Mouse (Mus musculus): ENCODE data around the gene Atf7. TPM values are rescaled to one million over a fixed set of nuclear protein-coding genes. Genes with fewer than 3 reads are reported as not detected.
"Not testable (repeated sequence)": the region's sequence is repeated elsewhere in the genome, so short reads cannot be mapped to it uniquely, and the experiment has no call there.

Atf7 gene
- polyA plus RNA-seq, 1 experiment from 2014 or later, result 13.2 TPM

DNA sequence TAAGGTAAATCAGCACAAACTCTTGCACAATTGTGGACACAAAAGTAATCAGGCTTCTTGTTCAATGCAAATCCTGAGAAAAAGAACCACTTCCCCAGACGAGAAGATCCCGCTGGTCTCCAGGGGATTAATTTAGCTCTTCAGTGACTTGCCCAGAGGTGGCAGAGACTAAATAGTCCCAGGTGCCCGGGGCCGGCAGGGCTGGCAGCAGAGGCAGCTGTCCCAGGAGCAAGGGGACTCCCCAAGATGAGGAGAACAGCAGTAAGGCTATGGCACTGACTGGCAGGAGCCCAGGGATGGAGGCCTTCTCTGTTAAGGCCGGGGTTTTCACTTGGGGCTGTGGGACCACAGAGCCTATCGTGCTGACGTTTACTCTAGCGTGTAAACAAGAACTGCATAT lies 38.6 kb upstream of the Atf7 start:
- Histone ChIP-seq H3K27me3 (ENCODE audit: control insufficient read depth, insufficient read depth, low read length) (no peaks in the 10 kb centered on the region), H3K36me3 (ENCODE audit: control insufficient read depth, insufficient read depth, low read length) (peaks cover 74% of the 10 kb centered on the region), H3K4me2 (ENCODE audit: low read length) (no peak overlapping the region), H3K4me1 (ENCODE audit: control insufficient read depth, insufficient read depth, low read length) (no peaks in the 10 kb centered on the region), H3K9me3 (ENCODE audit: control insufficient read depth, low read length) (no peaks in the 10 kb centered on the region), H3K9ac (replicated peaks; ENCODE audit: low read length) (no peak overlapping the region), H3K4me3 (replicated peaks; ENCODE audit: low read depth, low read length) (no peak overlapping the region), H3K27ac (replicated peaks; ENCODE audit: low read depth, low read length) (no peak overlapping the region)
- ATAC-seq (ENCODE audit: low FRiP score, low TSS enrichment), result no peak
- 79% methylated on average over 8 of the region's 8 CpGs for WGBS
- no peak for DNase-seq

DNA sequence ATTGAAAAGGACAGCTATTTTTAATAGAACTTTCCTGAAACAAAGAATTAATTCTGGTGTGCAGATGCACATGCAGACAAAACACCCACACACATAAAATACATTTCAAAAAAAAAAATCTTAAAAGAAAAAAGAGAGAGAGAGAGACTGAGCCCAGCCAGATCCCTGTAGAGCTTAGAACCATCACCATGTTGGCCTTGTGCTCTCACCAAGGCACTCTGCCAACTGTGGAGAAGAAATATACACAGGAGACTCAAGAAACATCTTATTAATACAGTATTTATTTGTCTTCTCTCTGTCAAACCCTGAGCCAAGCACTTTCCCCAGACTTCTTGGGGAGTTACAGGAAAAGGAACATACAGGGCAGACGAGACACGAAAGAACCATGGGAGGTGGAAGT lies 37.3 kb upstream of the Atf7 start:
- H3K9ac ChIP-seq (replicated peaks; ENCODE audit: low read length); H3K9me3 ChIP-seq (ENCODE audit: control insufficient read depth, low read length); H3K27ac ChIP-seq (replicated peaks; ENCODE audit: low read depth, low read length); DNase-seq; H3K27me3 ChIP-seq (ENCODE audit: control insufficient read depth, insufficient read depth, low read length); H3K4me2 ChIP-seq (ENCODE audit: low read length); H3K4me1 ChIP-seq (ENCODE audit: control insufficient read depth, insufficient read depth, low read length); ATAC-seq (ENCODE audit: low FRiP score, low TSS enrichment); H3K4me3 ChIP-seq (replicated peaks; ENCODE audit: low read depth, low read length): not testable (repeated sequence)
- WGBS, result no CpG with 5 or more reads among the region's 2 CpGs
- peaks cover 68% of the 10 kb centered on the region for H3K36me3 ChIP-seq (ENCODE audit: control insufficient read depth, insufficient read depth, low read length)

DNA sequence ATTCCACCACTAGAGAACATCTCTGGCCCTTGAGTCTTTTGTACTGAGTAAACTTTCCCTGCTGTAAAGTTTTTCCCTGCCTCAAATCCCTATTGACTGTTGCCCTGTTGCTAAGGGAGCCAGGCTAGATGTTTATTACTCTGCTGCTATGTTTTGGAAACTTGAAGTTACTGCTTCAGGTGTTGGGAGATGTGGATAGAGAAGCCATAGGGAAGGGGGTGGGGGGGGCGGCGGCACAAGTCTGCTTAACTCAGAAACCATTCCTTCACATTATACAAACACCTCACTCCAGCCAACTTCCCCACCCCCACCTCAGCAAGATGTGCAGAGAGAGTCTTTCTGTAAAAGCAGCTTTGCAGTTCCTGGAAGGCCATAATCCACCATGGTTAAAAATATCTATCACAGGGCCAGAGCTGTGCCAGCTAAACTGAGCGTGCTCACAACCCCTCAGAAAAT lies 32.7 kb upstream of the Atf7 start:
- H3K27me3 ChIP-seq (ENCODE audit: control insufficient read depth, insufficient read depth, low read length), result no peaks in the 10 kb centered on the region
- no peak overlapping the region for H3K4me2 ChIP-seq (ENCODE audit: low read length)
- no peak overlapping the region for H3K9ac ChIP-seq (replicated peaks; ENCODE audit: low read length)
- H3K4me3 ChIP-seq (replicated peaks; ENCODE audit: low read depth, low read length), result no peak overlapping the region
- H3K27ac ChIP-seq (replicated peaks; ENCODE audit: low read depth, low read length), result no peak overlapping the region
- WGBS, result 75% methylated on average over 3 of the region's 3 CpGs
- ATAC-seq (ENCODE audit: low FRiP score, low TSS enrichment) (no peak), DNase-seq (no peak)
- H3K4me1 ChIP-seq (ENCODE audit: control insufficient read depth, insufficient read depth, low read length), result no peaks in the 10 kb centered on the region
- no peaks in the 10 kb centered on the region for H3K9me3 ChIP-seq (ENCODE audit: control insufficient read depth, low read length)
- H3K36me3 ChIP-seq (ENCODE audit: control insufficient read depth, insufficient read depth, low read length), result peaks cover 24% of the 10 kb centered on the region

DNA sequence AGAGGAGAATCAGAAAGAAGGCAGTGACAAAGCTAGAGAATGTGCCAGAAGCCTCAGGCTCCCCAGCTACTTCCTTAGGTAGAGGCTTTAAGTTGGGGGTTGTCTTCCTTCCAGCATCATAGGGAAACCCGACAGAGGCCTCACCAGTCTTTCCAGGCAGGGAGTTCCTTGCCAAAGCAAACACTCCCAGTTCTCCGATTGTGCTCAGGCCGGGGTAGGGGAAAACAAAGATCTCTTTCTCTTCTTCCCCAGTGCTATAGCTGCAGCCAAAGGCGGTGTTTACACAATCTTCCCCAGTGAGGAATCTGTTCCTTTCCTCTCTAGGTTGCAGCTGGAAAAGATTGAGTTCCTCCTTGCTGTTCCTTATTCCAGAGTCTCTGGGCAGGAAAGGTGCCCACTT lies 31.4 kb upstream of the Atf7 start:
- Histone ChIP-seq H3K4me2 (ENCODE audit: low read length) (no peak overlapping the region), H3K4me1 (ENCODE audit: control insufficient read depth, insufficient read depth, low read length) (no peaks in the 10 kb centered on the region), H3K27ac (replicated peaks; ENCODE audit: low read depth, low read length) (peak overlapping the region; percentile 34), H3K27me3 (ENCODE audit: control insufficient read depth, insufficient read depth, low read length) (no peaks in the 10 kb centered on the region), H3K9me3 (ENCODE audit: control insufficient read depth, low read length) (no peaks in the 10 kb centered on the region), H3K4me3 (replicated peaks; ENCODE audit: low read depth, low read length) (no peak overlapping the region), H3K36me3 (ENCODE audit: control insufficient read depth, insufficient read depth, low read length) (peaks cover 13% of the 10 kb centered on the region; the same call in 1 of the 2 replicates), H3K9ac (replicated peaks; ENCODE audit: low read length) (no peak overlapping the region)
- DNase-seq, result peak; percentile 54
- no peak for ATAC-seq (ENCODE audit: low FRiP score, low TSS enrichment)
- 18% methylated on average over 4 of the region's 4 CpGs for WGBS

DNA sequence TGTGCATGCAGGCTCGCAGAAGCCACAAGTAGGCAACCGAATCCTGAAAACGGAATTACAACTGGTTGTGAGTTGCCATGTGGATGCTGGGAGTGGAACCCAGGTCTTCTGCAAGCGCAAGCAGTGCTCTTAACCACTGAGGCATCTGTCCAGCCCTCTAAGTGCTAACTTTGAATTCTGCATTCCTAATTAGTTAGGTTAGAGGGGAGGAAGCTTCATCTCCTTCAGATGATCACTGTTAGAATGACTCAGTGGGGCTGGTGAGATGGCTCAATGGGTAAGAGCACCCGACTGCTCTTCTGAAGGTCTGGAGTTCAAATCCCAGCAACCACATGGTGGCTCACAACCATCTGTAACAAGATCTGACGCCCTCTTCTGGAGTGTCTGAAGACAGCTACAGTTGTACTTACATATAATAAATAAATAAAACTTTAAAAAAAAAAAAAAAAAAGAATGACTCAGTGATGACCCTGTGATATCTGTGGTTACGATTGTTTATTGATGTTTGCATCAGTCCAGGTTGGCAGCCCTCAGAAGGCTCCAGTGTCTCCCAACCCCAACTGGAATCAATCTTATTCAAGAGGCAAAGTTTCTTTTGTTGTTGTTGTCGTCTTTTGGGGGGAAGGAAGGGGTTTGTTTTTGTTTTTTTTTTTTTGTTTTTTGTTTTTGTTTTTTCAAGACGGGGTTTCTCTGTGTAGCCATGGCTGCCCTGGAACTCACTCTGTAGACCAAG lies 26.8 kb upstream of the Atf7 start:
- not testable (repeated sequence) for DNase-seq; H3K4me2 ChIP-seq (ENCODE audit: low read length); H3K9me3 ChIP-seq (ENCODE audit: control insufficient read depth, low read length); H3K9ac ChIP-seq (replicated peaks; ENCODE audit: low read length); H3K27ac ChIP-seq (replicated peaks; ENCODE audit: low read depth, low read length); H3K36me3 ChIP-seq (ENCODE audit: control insufficient read depth, insufficient read depth, low read length); H3K4me1 ChIP-seq (ENCODE audit: control insufficient read depth, insufficient read depth, low read length); H3K27me3 ChIP-seq (ENCODE audit: control insufficient read depth, insufficient read depth, low read length); H3K4me3 ChIP-seq (replicated peaks; ENCODE audit: low read depth, low read length); ATAC-seq (ENCODE audit: low FRiP score, low TSS enrichment)
- 88% methylated on average over 8 of the region's 9 CpGs for WGBS

DNA sequence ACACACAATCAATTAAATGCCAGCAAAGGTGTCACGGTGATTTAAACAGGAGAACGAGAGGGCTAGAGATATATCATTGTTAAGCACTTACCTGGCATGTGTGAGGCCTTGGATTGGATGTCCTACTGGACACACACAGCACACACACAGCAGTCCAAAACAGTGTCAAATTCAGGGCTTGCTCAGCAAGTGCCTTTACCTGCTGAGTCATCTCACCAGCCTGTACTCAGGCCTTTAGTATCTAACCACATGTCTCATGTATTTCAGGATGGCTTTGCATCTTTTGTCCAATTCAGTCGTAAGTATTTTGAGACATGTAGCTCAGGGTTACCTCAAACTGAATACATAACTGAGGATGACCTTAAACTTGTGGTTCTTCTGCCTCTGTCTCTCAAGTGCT lies 25.8 kb upstream of the Atf7 start:
- Histone ChIP-seq H3K9me3 (ENCODE audit: control insufficient read depth, low read length) (no peaks in the 10 kb centered on the region), H3K27ac (replicated peaks; ENCODE audit: low read depth, low read length) (no peak overlapping the region), H3K4me2 (ENCODE audit: low read length) (no peak overlapping the region), H3K27me3 (ENCODE audit: control insufficient read depth, insufficient read depth, low read length) (no peaks in the 10 kb centered on the region), H3K4me3 (replicated peaks; ENCODE audit: low read depth, low read length) (no peak overlapping the region), H3K4me1 (ENCODE audit: control insufficient read depth, insufficient read depth, low read length) (no peaks in the 10 kb centered on the region), H3K9ac (replicated peaks; ENCODE audit: low read length) (no peak overlapping the region), H3K36me3 (ENCODE audit: control insufficient read depth, insufficient read depth, low read length) (no peaks in the 10 kb centered on the region)
- no peak for DNase-seq
- ATAC-seq (ENCODE audit: low FRiP score, low TSS enrichment), result no peak
- WGBS, result 91% methylated on average over 3 of the region's 3 CpGs

DNA sequence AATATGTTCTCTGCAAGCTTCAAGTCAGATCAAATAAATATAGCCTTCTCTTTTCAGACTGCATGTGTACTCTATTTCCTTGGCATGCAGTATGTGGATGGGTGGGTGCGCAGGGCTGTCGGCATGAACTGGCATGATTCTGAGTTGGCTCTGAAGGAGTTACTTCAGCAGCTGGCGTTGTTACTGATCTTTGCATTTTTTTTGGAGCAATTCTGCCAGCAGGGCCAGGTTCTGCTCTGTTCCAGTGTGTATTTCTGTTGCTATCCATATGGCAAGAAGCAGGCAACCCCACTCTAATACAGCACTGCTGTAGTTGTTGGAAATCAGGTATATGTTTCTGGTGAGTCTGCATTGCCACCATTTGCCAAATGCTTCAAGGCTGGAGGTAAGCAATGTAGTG lies 10.6 kb upstream of the Atf7 start:
- H3K36me3 ChIP-seq (ENCODE audit: control insufficient read depth, insufficient read depth, low read length), result no peaks in the 10 kb centered on the region
- H3K9ac ChIP-seq (replicated peaks; ENCODE audit: low read length), result no peak overlapping the region
- ATAC-seq (ENCODE audit: low FRiP score, low TSS enrichment) (no peak), DNase-seq (no peak)
- 89% methylated on average over 3 of the region's 3 CpGs for WGBS
- H3K4me2 ChIP-seq (ENCODE audit: low read length), result no peak overlapping the region
- no peak overlapping the region for H3K27ac ChIP-seq (replicated peaks; ENCODE audit: low read depth, low read length)
- H3K27me3 ChIP-seq (ENCODE audit: control insufficient read depth, insufficient read depth, low read length), result no peaks in the 10 kb centered on the region
- no peaks in the 10 kb centered on the region for H3K4me1 ChIP-seq (ENCODE audit: control insufficient read depth, insufficient read depth, low read length)
- no peaks in the 10 kb centered on the region for H3K9me3 ChIP-seq (ENCODE audit: control insufficient read depth, low read length)
- no peak overlapping the region for H3K4me3 ChIP-seq (replicated peaks; ENCODE audit: low read depth, low read length)

DNA sequence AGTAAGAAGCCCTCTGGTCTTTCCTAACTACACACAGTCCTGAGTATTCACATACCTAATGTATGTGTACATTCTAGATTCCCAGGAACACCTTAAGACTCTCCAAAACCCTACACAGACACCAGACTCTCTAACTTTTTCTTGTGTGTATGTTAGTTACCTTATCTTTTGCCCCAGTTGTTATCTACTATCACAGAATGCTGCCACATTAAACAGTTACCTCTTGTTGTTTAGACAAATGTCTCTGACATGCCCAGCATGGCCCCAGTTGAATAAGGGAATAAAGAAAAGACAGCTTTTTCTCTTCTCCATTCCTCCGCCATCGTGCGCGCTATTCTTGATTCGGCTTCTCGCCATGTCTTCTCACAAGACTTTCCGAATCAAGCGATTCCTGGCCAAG lies 9.4 kb upstream of the Atf7 start:
- WGBS, result 97% methylated on average over 8 of the region's 8 CpGs
- no peak overlapping the region for H3K4me3 ChIP-seq (replicated peaks; ENCODE audit: low read depth, low read length)
- no peak overlapping the region for H3K4me2 ChIP-seq (ENCODE audit: low read length)
- no peak for DNase-seq
- no peaks in the 10 kb centered on the region for H3K4me1 ChIP-seq (ENCODE audit: control insufficient read depth, insufficient read depth, low read length)
- H3K27ac ChIP-seq (replicated peaks; ENCODE audit: low read depth, low read length), result no peak overlapping the region
- no peak for ATAC-seq (ENCODE audit: low FRiP score, low TSS enrichment)
- no peaks in the 10 kb centered on the region for H3K36me3 ChIP-seq (ENCODE audit: control insufficient read depth, insufficient read depth, low read length)
- no peaks in the 10 kb centered on the region for H3K27me3 ChIP-seq (ENCODE audit: control insufficient read depth, insufficient read depth, low read length)
- H3K9me3 ChIP-seq (ENCODE audit: control insufficient read depth, low read length), result no peaks in the 10 kb centered on the region
- no peak overlapping the region for H3K9ac ChIP-seq (replicated peaks; ENCODE audit: low read length)

DNA sequence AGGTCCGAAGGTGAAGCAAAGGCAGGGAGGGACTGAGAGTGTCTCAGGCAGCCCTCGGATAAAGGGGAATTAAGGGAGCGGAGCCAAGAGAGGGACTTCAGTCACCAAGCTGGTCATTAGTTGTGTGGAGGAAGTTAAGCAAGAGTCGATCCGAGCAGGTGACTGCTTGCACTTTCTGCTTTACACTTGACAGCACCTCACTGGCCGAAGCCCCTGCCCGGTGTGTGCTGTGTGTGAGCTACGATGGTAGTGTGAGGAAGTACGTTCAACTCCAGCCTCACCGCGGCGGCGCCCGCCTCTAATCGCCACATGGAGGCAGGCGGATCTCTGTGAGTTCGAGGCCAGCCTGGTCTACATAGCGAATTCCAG lies 407 bp upstream of the Atf7 start:
- Histone ChIP-seq H3K36me3 (ENCODE audit: control insufficient read depth, insufficient read depth, low read length) (no peaks in the 10 kb centered on the region), H3K27ac (replicated peaks; ENCODE audit: low read depth, low read length) (peak overlapping the region; percentile 93), H3K9ac (replicated peaks; ENCODE audit: low read length) (peak overlapping the region; percentile 66), H3K4me2 (ENCODE audit: low read length) (peak overlapping the region; percentile 94), H3K9me3 (ENCODE audit: control insufficient read depth, low read length) (no peaks in the 10 kb centered on the region), H3K4me3 (replicated peaks; ENCODE audit: low read depth, low read length) (peak overlapping the region; percentile 66), H3K4me1 (ENCODE audit: control insufficient read depth, insufficient read depth, low read length) (peaks cover 15% of the 10 kb centered on the region), H3K27me3 (ENCODE audit: control insufficient read depth, insufficient read depth, low read length) (no peaks in the 10 kb centered on the region)
- ATAC-seq (ENCODE audit: low FRiP score, low TSS enrichment), result no peak; the same call in 1 of the 2 replicates
- 1% methylated on average over 18 of the region's 18 CpGs for WGBS
- no peak for DNase-seq
